Mouse (Mus musculus): Measurements from ENCODE around the gene Itgb1bp1. TPM values are rescaled to one million over a fixed set of nuclear protein-coding genes. Genes with fewer than 3 reads are reported as not detected.

The Itgb1bp1 gene
- polyA plus RNA-seq, 1 experiment from 2014 or later: 38.7 TPM

- no peak for ATAC-seq (replicated peaks; ENCODE audit: extremely low read depth, insufficient read depth, low FRiP score)
- H3K4me2 ChIP-seq (ENCODE audit: low read depth, low read length): no peak overlapping the region
- no peak overlapping the region for H3K27ac ChIP-seq (ENCODE audit: low read length)
- H3K27me3 ChIP-seq (ENCODE audit: control insufficient read depth, insufficient read depth, low read length): no peaks in the 10 kb centered on the region
- no peaks in the 10 kb centered on the region for H3K4me1 ChIP-seq (ENCODE audit: control insufficient read depth, insufficient read depth, low read length)
- H3K9me3 ChIP-seq (replicated peaks; ENCODE audit: control insufficient read depth, low read length): no peaks in the 10 kb centered on the region
- no peak overlapping the region for H3K9ac ChIP-seq (ENCODE audit: low read length)
- WGBS: 39% methylated on average over 11 of the region's 11 CpGs
- H3K36me3 ChIP-seq (ENCODE audit: control insufficient read depth, insufficient read depth): peaks cover 8% of the 10 kb centered on the region; the same call in 1 of the 2 replicates
- no peak overlapping the region for H3K4me3 ChIP-seq (ENCODE audit: low read length)
Measured at GRCm38 (mm10) chr12:21217776-21218444, 68.2 kb downstream of the Itgb1bp1 start.

- Histone ChIP-seq H3K9ac (ENCODE audit: low read length) (no peak overlapping the region), H3K27ac (ENCODE audit: low read length) (no peak overlapping the region), H3K36me3 (ENCODE audit: control insufficient read depth, insufficient read depth) (peaks cover 8% of the 10 kb centered on the region; the same call in 1 of the 2 replicates), H3K4me1 (ENCODE audit: control insufficient read depth, insufficient read depth, low read length) (no peaks in the 10 kb centered on the region), H3K9me3 (replicated peaks; ENCODE audit: control insufficient read depth, low read length) (no peaks in the 10 kb centered on the region), H3K4me3 (ENCODE audit: low read length) (no peak overlapping the region), H3K27me3 (ENCODE audit: control insufficient read depth, insufficient read depth, low read length) (no peaks in the 10 kb centered on the region), H3K4me2 (ENCODE audit: low read depth, low read length) (no peak overlapping the region)
- no peak for ATAC-seq (replicated peaks; ENCODE audit: extremely low read depth, insufficient read depth, low FRiP score)
- WGBS: 87% methylated on average over 8 of the region's 8 CpGs
Measured at GRCm38 (mm10) chr12:21214551-21215165, 71.4 kb downstream of the Itgb1bp1 start.

GRCm38 (mm10) chr12:21212876-21213275, 73.2 kb downstream of the Itgb1bp1 start:
- 89% methylated on average over 17 of the region's 17 CpGs for WGBS

GRCm38 (mm10) chr12:21209273-21209672, 76.8 kb downstream of the Itgb1bp1 start:
- no peak for ATAC-seq (replicated peaks; ENCODE audit: extremely low read depth, insufficient read depth, low FRiP score)
- whole genome bisulfite sequencing: 78% methylated on average over 10 of the region's 10 CpGs
- H3K4me3 ChIP-seq (ENCODE audit: low read length): no peak overlapping the region
- peaks cover 16% of the 10 kb centered on the region for H3K4me1 ChIP-seq (ENCODE audit: control insufficient read depth, insufficient read depth, low read length)
- H3K4me2 ChIP-seq (ENCODE audit: low read depth, low read length): no peak overlapping the region
- peaks cover 10% of the 10 kb centered on the region; the same call in 1 of the 2 replicates for H3K36me3 ChIP-seq (ENCODE audit: control insufficient read depth, insufficient read depth)
- no peak overlapping the region for H3K9ac ChIP-seq (ENCODE audit: low read length)
- no peaks in the 10 kb centered on the region for H3K27me3 ChIP-seq (ENCODE audit: control insufficient read depth, insufficient read depth, low read length)
- no peaks in the 10 kb centered on the region for H3K9me3 ChIP-seq (replicated peaks; ENCODE audit: control insufficient read depth, low read length)
- H3K27ac ChIP-seq (ENCODE audit: low read length): no peak overlapping the region

More at GRCm38 (mm10) chr12:21212876-21213275, 73.2 kb downstream of the Itgb1bp1 start:
- Histone ChIP-seq H3K36me3 (ENCODE audit: control insufficient read depth, insufficient read depth) (peaks cover 3% of the 10 kb centered on the region; the same call in 1 of the 2 replicates), H3K27ac (ENCODE audit: low read length) (no peak overlapping the region), H3K27me3 (ENCODE audit: control insufficient read depth, insufficient read depth, low read length) (no peaks in the 10 kb centered on the region), H3K9me3 (replicated peaks; ENCODE audit: control insufficient read depth, low read length) (no peaks in the 10 kb centered on the region), H3K4me3 (ENCODE audit: low read length) (no peak overlapping the region), H3K4me2 (ENCODE audit: low read depth, low read length) (no peak overlapping the region), H3K4me1 (ENCODE audit: control insufficient read depth, insufficient read depth, low read length) (0 out of 2 replicates have a peak, but pooled peaks cover 3% of the 10 kb centered on the region), H3K9ac (ENCODE audit: low read length) (no peak overlapping the region)
- no peak for ATAC-seq (replicated peaks; ENCODE audit: extremely low read depth, insufficient read depth, low FRiP score)

DNA sequence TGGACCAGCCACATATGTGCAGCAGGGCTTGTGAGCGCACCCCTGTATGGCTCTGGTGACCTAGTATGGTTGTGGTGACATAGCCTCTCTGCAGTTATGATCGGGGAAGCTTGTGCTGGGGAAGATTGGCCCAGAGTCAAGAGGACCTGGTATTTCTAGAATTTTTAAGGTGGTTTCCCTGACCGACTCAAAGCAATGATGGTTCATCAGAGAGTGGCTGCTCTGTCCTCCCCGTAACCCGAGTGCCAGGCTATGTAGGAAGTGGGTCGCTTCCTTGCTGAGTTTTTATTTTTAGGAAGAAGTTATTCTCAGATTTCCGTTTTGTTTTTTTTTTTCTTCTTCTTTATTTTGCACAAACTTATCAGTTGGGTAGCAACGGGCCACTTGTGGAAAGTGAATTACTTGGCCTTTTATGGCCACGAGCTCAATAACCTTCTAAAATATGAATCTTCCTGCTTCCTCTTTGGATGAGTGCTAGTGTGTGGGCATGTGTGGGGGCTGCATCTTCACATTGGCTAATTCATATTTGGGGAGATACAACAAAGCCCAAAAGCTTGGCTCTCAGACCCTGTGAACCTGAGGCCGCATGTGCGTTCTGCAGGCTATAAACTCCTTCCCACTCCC, 77.8 kb downstream of the Itgb1bp1 start:
- 70% methylated on average over 11 of the region's 11 CpGs for WGBS
- Histone ChIP-seq H3K4me1 (ENCODE audit: control insufficient read depth, insufficient read depth, low read length) (peaks cover 23% of the 10 kb centered on the region), H3K9me3 (replicated peaks; ENCODE audit: control insufficient read depth, low read length) (no peaks in the 10 kb centered on the region)

DNA sequence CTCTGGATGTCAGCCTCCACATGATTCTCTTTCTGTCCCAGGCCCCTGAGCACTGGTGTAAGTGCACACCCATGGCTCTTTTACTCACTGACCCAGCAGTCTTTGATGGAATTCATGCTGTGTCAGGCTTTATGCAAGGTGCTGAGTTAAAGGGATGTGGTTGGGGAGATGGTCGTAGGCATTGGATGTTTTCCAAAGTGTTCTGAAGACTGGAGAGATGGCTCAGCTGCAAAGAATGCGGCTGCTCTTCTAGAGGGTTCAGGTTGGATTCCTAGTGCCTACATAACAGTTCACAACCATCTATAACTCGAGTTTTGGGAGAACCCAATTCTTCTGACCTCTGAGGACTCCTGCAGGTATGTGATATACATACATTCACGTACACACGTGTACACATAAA, 78.7 kb downstream of the Itgb1bp1 start:
- 71% methylated on average over 5 of the region's 5 CpGs for WGBS
- H3K4me1 ChIP-seq (ENCODE audit: control insufficient read depth, insufficient read depth, low read length): peaks cover 23% of the 10 kb centered on the region
- no peak overlapping the region for H3K27ac ChIP-seq (ENCODE audit: low read length)
- H3K27me3 ChIP-seq (ENCODE audit: control insufficient read depth, insufficient read depth, low read length): no peaks in the 10 kb centered on the region
- H3K9ac ChIP-seq (ENCODE audit: low read length): no peak overlapping the region
- no peaks in the 10 kb centered on the region for H3K9me3 ChIP-seq (replicated peaks; ENCODE audit: control insufficient read depth, low read length)
- no peak overlapping the region for H3K4me3 ChIP-seq (ENCODE audit: low read length)
- no peak for ATAC-seq (replicated peaks; ENCODE audit: extremely low read depth, insufficient read depth, low FRiP score)
- H3K4me2 ChIP-seq (ENCODE audit: low read depth, low read length): no peak overlapping the region
- peaks cover 6% of the 10 kb centered on the region; the same call in 1 of the 2 replicates for H3K36me3 ChIP-seq (ENCODE audit: control insufficient read depth, insufficient read depth)

More for the DNA sequence above, 77.8 kb downstream of the Itgb1bp1 start:
- no peak for ATAC-seq (replicated peaks; ENCODE audit: extremely low read depth, insufficient read depth, low FRiP score)
- Histone ChIP-seq H3K4me2 (ENCODE audit: low read depth, low read length) (no peak overlapping the region), H3K4me3 (ENCODE audit: low read length) (no peak overlapping the region), H3K27ac (ENCODE audit: low read length) (no peak overlapping the region), H3K27me3 (ENCODE audit: control insufficient read depth, insufficient read depth, low read length) (no peaks in the 10 kb centered on the region), H3K9ac (ENCODE audit: low read length) (no peak overlapping the region), H3K36me3 (ENCODE audit: control insufficient read depth, insufficient read depth) (peaks cover 7% of the 10 kb centered on the region; the same call in 1 of the 2 replicates)

DNA sequence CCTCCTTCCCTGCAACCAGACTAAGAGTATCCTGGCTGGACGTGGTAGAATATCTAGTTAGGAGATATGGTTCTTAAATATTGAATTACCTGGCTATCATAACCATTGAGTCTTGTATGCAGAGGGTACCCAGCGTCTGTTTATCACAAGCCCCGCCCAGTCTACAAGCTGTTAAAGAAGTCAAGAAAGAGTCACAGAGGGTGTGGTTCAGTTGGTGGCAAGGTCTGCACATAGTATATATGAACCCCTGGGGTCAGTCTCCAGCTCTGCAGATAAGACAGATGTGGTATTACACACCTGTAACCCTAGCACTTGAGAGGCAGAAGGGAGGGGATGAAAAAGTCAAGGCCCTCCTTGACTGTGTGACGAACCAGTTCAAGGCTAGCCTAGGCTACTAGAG, 80.3 kb downstream of the Itgb1bp1 start:
- ATAC-seq (replicated peaks; ENCODE audit: extremely low read depth, insufficient read depth, low FRiP score): no peak
- WGBS: 82% methylated on average over 4 of the region's 4 CpGs
- H3K27ac ChIP-seq (ENCODE audit: low read length): no peak overlapping the region
- H3K9ac ChIP-seq (ENCODE audit: low read length): no peak overlapping the region
- peaks cover 6% of the 10 kb centered on the region; the same call in 1 of the 2 replicates for H3K36me3 ChIP-seq (ENCODE audit: control insufficient read depth, insufficient read depth)
- no peaks in the 10 kb centered on the region for H3K27me3 ChIP-seq (ENCODE audit: control insufficient read depth, insufficient read depth, low read length)
- H3K4me1 ChIP-seq (ENCODE audit: control insufficient read depth, insufficient read depth, low read length): peaks cover 23% of the 10 kb centered on the region
- H3K4me3 ChIP-seq (ENCODE audit: low read length): no peak overlapping the region
- H3K4me2 ChIP-seq (ENCODE audit: low read depth, low read length): no peak overlapping the region
- H3K9me3 ChIP-seq (replicated peaks; ENCODE audit: control insufficient read depth, low read length): no peaks in the 10 kb centered on the region

- H3K4me2 ChIP-seq (ENCODE audit: low read depth, low read length): no peak overlapping the region
- no peak overlapping the region for H3K9ac ChIP-seq (ENCODE audit: low read length)
- no peak overlapping the region for H3K4me3 ChIP-seq (ENCODE audit: low read length)
- H3K36me3 ChIP-seq (ENCODE audit: control insufficient read depth, insufficient read depth): peaks cover 6% of the 10 kb centered on the region
- H3K4me1 ChIP-seq (ENCODE audit: control insufficient read depth, insufficient read depth, low read length): peaks cover 23% of the 10 kb centered on the region
- H3K27ac ChIP-seq (ENCODE audit: low read length): peak overlapping the region; percentile 78
- WGBS: 22% methylated on average over 11 of the region's 11 CpGs
- no peaks in the 10 kb centered on the region for H3K9me3 ChIP-seq (replicated peaks; ENCODE audit: control insufficient read depth, low read length)
- peak; percentile 71 for ATAC-seq (replicated peaks; ENCODE audit: extremely low read depth, insufficient read depth, low FRiP score)
- no peaks in the 10 kb centered on the region for H3K27me3 ChIP-seq (ENCODE audit: control insufficient read depth, insufficient read depth, low read length)
Measured at GRCm38 (mm10) chr12:21204701-21205312, 81.3 kb downstream of the Itgb1bp1 start.
